Mouse (Mus musculus): Measurements from ENCODE around the gene Msmo1.

Gene Msmo1

DNA sequence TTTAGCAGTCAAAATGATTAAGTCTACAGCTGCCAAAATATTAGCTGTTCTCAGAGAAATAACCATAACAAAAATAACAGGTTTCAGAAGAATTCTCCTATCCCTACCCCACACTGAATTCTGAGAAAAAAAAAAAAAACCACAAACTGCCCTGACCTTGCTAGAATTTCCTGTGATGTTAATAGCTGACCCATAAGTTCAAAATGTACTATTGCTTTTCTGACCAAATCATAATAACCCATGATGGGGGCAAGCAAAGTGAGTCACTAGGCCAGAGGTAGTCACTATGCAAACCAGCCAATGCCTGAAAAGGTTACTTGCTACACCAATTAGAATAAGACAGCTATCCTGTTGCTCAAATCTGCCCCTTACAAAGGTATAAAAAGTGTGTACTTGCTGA, 26.1 kb downstream of the Msmo1 start:
- no peak for DNase-seq

- DNase-seq: no peak
Observed at GRCm38 (mm10) chr8:64703191-64703590, 30.4 kb downstream of the Msmo1 start.

DNA sequence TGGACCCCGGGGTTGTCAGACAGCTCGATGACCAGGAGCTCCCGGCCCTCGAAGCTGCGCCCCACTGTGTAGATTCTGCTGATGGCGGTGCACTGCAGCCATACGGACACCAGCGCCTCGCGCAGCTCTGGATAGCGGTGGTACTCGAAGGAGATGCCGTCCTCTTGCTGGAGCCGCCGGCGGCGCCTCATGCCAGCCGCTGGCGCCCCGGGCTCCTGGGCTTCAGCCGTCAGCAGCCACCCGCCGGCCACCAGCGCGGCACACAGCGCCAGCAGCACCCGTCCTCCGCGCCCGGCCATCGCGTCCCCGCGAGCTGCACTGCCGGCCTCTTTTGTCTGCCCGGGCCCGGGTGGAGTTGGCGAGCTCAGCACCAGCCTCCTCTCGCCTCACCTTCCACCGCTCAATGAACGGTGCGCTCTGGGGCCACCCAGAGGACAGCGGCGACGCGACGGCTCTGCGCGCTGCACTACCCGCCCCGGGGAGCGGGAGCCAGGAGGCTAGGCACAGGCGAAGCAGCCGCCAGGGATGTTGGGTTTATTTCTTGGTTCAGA, 40.9 kb downstream of the Msmo1 start, which contains the start of gene Cpe:
Gene Cpe (minus strand): TSS at position 404 of the 551 bp plus-strand sequence.
- peak; percentile 50 to 78 for DNase-seq

DNA sequence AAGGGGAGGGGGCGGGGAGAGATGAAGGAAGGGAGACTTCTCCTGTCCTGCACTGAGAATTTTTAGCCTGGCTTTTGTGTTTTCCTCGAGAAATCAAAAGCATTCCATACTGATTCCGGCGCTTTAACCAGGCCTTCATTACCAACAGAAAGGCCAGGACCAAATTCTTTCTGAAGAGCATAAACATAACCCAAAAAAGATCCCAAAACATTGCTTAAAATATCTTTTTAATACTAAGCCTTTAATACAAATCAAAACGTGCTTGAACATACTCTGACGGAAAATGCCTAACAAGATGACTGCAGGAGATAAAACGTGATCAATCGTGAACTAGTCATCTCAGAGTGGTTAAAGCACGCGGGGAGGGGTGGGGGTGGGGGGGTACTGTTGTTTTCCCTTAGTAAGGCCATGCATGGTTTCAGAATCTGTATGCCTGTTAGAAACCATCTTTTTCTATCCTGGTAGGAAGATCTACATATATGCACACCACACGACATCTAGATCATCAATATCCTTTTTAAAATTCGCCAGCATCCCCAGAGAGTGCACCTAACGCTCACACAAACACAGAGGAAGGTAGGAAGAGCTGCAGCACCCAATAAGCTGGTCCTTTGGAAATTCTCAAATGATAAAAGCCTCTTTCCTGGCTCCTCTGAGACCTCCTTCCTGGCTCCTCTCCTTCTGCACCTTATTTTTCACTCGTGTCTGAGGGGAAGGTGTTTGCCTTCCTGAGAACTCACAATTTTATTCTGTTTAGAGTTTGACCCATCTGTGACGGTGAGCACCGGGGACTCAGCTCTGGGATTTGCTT, 41.8 kb downstream of the Msmo1 start:
- no peak for DNase-seq

- no peak for DNase-seq
Observed at GRCm38 (mm10) chr8:64690845-64691244, 42.7 kb downstream of the Msmo1 start.

DNA sequence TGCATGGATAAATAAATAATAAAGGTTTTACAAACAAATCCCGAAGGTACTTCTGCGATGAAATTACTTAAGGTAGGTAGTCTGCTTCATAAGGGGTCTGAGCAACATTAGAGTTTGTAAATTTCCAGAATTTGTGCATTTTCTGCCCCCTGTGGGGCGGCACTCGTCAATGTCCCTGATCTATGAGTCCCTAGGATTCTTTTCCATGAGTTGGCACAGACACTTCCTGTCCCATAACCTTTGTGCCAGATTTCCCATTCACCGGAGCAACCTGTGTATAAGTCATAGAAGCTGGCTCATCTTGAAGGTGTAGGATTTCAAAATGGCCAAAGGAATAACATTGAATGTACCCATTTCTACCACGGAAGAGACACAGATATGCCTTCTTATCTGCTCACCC, 43.3 kb downstream of the Msmo1 start:
- no peak for DNase-seq

DNA sequence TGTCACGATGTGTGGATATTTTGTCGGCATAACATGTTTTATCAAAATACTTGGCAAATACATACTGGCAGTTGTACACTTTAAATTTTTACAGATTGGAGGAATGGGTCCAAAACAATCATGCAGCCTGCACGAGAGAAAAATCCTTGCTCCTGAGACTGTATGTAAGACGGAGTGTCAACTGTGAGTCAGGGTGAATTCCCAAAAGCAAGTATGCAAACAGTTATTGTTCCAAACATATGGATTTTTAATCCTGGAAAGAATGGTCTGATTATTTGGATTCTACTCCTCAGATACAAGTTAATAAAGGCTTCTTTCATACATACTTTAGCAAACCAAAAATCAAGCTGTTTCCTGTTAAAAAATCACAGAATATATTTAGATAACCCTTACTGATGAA, 44.9 kb downstream of the Msmo1 start:
- DNase-seq: no peak

GRCm38 (mm10) chr8:64688161-64688560, 45.4 kb downstream of the Msmo1 start:
- DNase-seq: no peak

- no peak for DNase-seq
Observed at GRCm38 (mm10) chr8:64682501-64682900, 51.1 kb downstream of the Msmo1 start.

DNA sequence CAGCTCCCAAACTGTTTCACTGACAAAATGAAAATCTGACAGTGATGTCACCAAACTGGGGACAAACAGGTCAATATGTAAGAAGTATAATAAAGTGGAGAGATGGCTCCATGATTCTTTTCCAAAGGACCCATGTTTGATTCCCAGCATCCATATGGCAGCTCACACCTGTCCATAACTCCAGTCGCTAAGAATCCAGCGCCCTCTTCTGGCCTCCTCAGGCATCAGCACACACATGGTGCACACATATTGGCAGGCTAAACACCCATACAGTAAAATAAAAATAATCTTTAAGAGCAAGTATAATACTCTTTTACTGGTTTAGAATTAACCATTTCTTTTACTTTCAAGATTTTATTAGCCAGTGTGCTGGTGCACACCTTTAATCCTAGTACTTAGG, 57.2 kb downstream of the Msmo1 start:
- no peak for DNase-seq

DNA sequence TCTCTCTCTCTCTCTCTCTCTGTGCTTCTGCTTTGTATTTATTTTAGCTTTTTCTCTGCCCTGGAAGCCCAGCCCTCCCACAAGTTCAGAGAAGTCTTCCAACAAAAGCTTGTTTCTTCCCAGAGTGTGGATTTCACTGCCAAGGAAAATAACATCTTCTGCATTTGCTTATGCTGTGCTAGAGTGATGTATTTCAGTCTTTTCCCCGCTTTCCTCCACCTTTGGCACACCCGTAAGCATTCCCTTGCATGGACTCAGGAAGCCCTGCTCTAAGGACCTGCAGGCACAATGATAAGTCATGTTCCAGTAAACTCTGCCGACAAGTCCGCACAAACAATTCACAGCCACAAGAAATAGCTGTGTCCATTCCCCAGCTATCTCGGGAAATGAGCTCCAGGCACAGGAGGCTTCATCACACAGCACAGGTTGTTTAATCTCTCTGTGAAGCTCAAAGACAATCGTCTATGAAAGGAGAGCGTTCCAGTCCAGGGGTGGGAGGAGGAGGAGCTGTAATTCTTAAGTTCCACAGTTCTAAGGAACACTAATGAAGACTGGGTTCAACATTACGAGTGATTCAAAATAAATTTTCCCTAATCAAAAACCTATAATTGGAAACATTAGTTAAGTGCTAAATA, 58.5 kb downstream of the Msmo1 start:
- peak in 1 of 2 experiments; percentile 4 for DNase-seq

- no peak for DNase-seq
Observed at GRCm38 (mm10) chr8:64672920-64673319, 60.7 kb downstream of the Msmo1 start.

DNA sequence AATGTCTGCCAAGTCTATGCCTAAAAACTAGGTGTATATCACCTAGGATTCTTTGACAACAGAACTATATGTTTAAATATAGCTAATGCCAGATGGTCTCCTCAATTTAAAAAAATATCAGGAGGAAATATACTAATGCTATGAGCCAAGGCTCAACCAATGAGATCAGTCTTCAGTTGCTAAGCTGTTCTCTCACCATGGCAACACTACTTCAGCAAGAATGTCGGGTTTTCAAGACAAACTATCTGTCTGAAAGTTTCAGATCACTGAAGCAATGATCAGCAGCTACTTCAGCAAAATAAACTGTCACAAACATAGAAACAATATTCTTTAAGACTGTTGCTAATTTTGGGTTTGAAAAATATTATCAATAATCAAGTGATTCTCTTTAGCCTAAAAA, 61.7 kb downstream of the Msmo1 start:
- DNase-seq: no peak

Measured in kidney, adult 8-10 months (tissue).